Mouse (Mus musculus) testis, adult 2 months (tissue): ENCODE results near the gene Timm44.

ENCODE experiments used
- CTCF ChIP-seq: fragments of 200-500 bp; IDR thresholded peaks from 2 replicates; pipeline ENCODE4 v1.5.1; 2012; ENCODE audit warnings: low read depth, mild to moderate bottlenecking, inconsistent platforms, low read length, moderate library complexity; ENCODE audit not compliant: control insufficient read depth, insufficient read depth, insufficient replicate concordance
- POLR2A ChIP-seq: fragments of 200-500 bp; IDR thresholded peaks from 2 replicates; pipeline ENCODE4 v1.6.1; 2012; ENCODE audit warnings: low read depth, mild to moderate bottlenecking, inconsistent platforms, low read length, moderate library complexity; ENCODE audit not compliant: control insufficient read depth

- TF ChIP-seq CTCF (no peak), POLR2A (peak; percentile 19; the same call in 1 of the 2 replicates)
Observed at GRCm38 (mm10) chr8:4239193-4239890, 36.4 kb downstream of the Timm44 start.
